Mouse (Mus musculus) cerebellum, adult 2 months (tissue): ENCODE data around the gene Tgfbr3l.

ENCODE experiments used
- CTCF ChIP-seq: fragments of 200-500 bp; IDR thresholded peaks from 2 replicates; pipeline ENCODE4 v1.5.1; 2011; ENCODE audit warnings: low read depth, mild to moderate bottlenecking, control low read depth, low read length, moderate library complexity, borderline replicate concordance; ENCODE audit not compliant: insufficient read depth
- POLR2A ChIP-seq: fragments of 200-500 bp; IDR thresholded peaks from 2 replicates; pipeline ENCODE4 v1.6.1; 2011; ENCODE audit warnings: low read length, control low read depth, borderline replicate concordance; ENCODE audit not compliant: insufficient read depth

- TF ChIP-seq CTCF = no peak
- no peak for TF ChIP-seq POLR2A
Measured at GRCm38 (mm10) chr8:4247241-4247640, 773 bp upstream of the Tgfbr3l start.
